Mouse (Mus musculus): ENCODE results near the gene Ppp5c.

The Ppp5c gene

DNA sequence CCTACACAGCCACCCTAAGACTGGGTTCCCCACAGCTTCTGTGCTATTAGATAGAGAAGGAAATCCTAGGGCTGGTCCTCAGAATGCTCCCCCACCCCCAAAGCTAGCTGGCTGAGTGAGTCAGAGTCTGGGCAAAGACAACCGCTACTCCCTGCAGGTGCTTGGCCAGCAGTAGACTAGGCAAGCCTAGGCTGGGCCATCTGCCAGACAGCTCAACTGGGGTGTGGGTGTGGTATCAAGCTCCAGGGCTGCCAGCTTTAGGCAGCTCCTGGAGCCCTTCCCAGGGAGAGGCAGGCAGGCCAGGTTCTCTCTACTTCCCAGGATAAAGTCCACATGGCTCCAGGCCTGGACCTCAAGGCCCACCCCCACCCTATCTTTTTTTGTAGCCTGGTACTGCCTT, 10.7 kb downstream of the Ppp5c start:
- DNase-seq (ENCODE audit: low read depth), result no peak

DNA sequence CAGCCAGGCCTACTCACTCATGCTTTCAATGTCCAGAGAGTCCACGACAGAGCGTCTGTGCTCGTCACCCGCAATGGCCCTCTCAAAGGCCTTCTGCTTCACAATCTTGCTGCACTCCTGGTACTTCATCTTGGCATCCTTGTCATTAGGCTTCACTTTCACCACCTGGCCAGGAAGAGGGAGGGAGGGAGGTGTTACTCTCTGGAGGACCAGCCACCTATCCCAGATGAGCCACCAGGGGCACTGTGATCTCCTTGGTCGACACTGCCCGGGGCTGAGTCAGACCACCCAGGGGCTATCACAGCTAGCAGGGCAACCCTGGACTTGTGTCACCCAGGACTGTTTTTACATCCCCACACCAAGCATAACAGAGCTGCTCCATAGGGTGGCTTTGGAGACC, 12.3 kb downstream of the Ppp5c start:
- no peak for DNase-seq (ENCODE audit: low read depth)

- DNase-seq (ENCODE audit: low read depth), result no peak
These were observed 15.7 kb downstream of the Ppp5c start for GRCm38 (mm10) chr7:17011909-17012590.

DNA sequence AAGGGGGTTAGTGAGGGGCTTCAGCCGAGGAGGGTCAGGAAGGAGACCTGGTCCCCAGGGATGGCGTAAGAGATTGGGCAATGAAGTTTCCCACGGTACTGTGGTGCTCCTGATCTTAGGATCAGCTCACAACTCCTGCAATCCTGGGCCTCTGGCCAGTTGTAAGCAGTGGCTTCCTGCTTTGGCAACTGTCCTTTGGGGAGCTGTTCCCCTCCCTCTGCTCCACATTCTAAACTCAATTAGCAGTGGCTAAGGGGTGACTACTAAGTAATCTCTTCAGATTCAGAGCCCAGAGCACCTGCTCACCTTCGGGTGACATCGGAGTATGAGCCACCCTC, 17.7 kb downstream of the Ppp5c start:
- DNase-seq (ENCODE audit: low read depth), result no peak

DNA sequence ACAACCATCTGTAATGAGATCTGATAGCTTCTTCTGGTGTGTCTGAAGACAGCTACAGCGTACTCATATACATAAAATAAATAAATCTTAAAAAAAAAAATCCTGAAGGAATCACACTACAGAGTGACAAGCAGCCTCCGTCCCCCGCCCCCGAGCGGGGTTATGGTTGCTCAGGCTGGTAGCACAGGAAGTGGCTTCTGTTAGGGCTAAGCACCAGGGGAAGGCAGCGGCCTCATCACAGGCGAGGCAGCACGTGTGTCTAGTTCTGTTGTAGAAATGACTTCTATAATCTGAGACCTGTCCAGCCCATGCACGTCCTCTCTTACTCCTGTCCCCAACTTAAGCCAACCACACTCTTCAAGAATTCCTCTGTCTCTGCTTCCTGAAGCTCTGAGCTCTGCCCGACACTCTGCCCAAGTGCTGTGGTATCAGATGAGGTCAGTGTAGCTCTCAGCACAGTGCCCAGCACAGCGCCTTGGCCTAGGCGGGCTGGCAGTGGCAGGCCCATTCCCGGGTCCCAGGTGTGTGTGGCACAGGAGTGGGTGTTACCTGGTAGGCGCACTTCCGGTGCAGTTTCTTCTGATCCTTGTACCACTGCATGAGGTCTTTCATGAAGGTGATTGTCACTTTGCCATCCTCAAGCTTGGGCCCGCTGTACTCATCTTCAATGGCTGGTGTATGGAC, 18.3 kb downstream of the Ppp5c start:
- DNase-seq (ENCODE audit: low read depth), result peak; percentile 61

DNA sequence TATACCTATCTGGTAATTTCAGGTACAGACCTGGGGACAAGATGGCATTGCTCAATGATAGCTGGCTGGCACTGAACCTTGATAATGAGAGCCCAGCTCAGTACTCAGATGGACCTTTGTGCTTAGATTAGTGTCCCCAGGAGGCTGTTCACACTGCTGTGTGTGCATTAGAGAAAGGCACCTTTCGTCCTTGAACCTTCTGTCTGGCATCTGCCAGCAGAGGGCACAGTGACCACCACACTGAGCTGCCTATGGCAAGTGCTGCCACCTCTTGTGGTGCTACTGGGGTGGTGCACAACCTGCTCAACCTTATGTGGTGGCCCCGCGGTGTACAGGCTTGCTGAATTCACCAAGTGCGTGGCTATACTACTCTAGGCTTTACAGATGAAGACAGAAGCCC, 20.4 kb downstream of the Ppp5c start:
- peak; percentile 66 for DNase-seq (ENCODE audit: low read depth)

GRCm38 (mm10) chr7:17004716-17005115, 23.0 kb downstream of the Ppp5c start:
- DNase-seq (ENCODE audit: low read depth), result no peak

DNA sequence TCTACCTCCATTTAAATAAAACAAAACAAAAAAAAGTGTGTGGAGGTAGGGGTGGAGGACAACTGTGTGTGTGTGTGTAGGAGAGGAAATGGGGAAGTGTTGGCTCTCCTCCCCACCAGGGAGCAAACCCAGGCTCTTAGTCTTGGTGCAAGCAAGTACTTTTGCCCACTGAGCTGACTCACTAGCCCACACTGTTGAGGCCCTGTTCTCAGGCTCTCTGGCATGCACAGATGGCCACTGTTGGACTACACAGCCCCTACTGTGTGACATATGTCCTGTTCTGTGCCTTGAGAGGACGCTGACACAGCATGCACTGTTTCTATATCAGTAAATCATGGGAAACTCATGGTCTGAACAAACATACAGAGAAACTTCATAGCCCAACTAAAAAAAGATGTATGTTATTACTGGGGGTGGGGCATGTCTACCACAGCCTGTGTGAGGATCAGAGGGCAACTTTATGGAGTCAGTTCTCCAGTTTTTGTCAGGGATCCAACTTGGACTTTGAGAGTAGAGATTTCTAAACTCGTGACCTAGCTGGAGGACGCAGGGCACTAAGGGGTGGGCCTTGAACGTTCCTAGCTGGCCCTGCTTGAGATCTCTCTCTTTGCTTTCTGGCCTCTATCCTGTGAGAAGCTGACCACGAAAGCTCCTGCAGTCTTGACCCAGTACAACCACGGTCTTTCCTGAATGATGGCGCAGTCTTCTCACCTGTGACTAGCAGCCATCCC, 24.3 kb downstream of the Ppp5c start:
- DNase-seq (ENCODE audit: low read depth), result no peak

- DNase-seq (ENCODE audit: low read depth), result peak; percentile 94
These were observed 25.1 kb downstream of the Ppp5c start for GRCm38 (mm10) chr7:17002375-17003195.

DNA sequence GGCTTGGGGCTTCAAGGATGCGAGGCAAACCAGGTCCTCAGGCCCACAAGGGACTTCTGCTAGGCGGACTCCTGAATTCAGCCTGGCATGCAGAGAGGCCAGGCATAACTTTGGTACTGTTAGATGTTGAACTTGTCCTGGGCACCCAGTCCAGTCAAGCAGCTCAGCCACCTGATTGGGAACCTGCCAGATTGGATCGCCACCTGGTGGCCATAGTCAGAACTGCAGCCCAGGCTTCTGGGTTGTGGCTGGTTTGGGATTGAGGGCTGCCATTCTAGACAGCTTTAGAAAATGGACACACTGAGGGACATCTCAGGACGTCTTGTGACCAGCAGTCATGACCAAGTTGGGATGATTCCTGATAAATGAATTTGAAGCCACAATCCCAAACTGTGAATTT, 28.1 kb downstream of the Ppp5c start:
- DNase-seq (ENCODE audit: low read depth), result peak; percentile 88

DNA sequence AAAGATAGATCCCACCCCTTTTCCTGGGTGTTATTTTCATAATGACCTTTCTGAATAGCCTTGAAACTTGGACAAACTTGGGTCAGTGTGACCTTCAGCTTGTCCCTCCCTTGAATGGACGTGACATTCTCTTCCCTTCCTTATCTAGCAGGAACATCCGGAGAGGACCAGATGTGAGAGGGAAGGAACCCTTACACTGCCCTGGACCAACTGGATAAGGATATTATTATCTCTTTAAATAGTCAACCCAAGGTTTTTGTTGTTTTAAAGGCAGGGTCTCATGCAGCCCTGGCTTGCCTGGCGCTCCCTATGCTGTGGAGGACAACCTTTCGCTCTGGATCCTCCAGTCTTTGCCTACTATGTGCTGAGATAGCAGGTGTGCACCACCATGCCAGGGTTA, 28.5 kb downstream of the Ppp5c start:
- DNase-seq (ENCODE audit: low read depth), result no peak

- DNase-seq (ENCODE audit: low read depth), result no peak
These were observed 32.4 kb downstream of the Ppp5c start for GRCm38 (mm10) chr7:16995345-16995744.

DNA sequence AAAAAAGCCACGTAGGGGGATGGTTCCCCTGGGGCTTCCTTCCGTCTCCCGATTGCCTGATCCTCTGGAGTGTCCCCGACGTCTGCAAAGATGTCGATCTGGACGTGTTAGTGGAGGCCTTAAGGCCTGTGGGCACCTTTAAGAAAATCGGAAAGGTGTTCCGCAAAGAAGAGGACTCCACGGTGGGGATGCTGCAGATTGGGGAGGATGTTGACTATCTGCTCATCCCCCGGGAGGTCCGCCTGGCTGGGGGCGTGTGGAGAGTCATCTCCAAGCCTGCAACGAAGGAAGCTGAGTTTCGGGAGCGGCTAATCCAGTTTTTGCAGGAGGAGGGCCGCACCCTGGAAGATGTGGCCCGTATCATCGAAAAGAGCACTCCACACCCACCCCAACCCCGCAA, 33.3 kb downstream of the Ppp5c start:
- no peak for DNase-seq (ENCODE audit: low read depth)

DNA sequence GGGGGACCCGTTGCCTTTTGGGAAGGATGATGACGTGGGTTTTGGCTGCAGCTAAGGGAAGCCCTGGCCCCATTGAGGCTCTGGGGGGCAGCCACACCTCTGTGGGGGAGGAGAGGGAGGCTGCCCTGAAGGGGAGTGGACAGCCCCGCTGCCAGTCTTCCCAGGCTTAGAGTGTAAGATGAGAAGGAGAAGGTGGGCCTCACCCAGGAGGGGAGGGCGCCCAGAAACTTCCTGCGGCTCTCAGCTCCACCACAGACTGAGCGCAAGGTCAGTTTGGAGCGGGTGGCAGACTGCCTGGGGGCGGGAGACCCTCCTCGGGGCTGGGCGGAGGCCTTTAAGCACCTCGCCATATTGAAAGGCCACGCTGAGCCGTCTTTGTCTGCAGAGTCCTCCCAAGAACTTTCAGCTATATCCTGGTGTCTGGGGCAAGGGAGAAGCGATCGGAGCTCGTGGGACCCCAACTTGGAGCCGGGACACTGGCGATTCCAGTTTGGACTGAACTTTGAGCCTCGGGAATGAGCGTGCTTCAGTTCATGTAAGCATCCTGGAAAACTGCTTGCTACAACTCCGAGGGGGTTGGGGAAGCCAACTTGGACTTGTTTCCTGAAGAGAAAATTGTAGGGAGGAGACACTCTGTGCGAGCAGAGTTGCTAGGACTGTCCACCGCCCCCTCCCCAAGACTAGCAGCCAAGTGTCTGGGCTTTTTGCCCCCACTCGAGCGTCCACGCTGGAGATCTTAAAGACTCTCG, 33.9 kb downstream of the Ppp5c start:
- no peak for DNase-seq (ENCODE audit: low read depth)

DNA sequence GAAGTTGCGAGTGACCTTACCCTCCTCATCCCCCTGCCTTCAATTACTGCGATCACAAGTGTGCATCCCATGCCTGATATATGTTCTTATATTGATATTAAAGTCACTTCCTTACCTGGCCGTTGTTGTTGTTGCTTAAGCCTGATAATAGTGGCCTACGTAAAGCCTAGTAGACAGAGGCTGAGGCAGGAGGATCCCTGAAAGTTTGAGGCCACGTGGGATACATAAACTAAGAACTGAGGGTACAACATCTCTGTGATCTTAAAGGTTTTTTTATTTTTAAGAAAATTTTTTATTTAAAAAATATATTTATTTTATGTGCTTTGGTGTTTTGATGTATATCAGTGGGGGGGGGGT, 35.3 kb downstream of the Ppp5c start, which contains the start of gene Ccdc8:
TSS of gene Ccdc8 (plus strand) at position 258 of the 357 bp plus-strand sequence.
- DNase-seq (ENCODE audit: low read depth), result no peak

- DNase-seq (ENCODE audit: low read depth), result no peak
These were observed 35.9 kb downstream of the Ppp5c start for GRCm38 (mm10) chr7:16991681-16992450.

DNA sequence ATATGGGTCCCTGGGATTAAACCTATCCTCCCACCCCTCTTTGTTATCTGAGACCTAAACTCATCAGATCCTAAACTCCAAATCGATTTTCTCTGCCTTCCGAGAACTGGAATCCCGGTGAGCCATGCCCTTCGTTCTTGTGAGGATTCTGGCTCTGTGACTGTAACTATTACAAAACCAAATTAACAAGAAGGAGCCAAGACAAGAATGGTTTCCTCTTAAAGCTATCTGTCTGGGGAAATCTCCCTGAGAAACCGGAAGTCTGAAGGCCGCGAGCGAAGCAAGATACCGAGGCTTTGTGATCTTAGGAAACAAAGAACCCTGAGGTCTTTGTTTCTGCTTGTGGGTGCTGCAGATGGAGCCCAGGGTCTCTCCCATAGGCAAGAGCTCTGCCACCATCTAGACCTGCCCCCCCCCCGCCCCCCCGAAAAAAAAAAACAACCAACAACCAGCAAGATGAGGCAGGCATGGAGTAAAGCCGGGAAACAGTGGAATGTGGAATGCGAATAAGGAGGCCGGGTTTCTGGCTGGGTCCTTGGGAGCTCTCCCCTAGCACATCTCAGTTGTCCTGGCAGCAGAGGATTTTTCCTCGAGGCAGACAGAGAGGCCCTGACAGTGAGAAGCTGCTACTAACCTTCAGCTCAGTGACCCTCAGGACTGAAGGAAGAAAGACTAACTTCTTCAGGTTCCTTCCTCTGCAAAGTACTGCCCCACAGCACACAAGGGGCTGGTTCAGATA, 37.5 kb downstream of the Ppp5c start:
- DNase-seq (ENCODE audit: low read depth), result peak; percentile 75

DNA sequence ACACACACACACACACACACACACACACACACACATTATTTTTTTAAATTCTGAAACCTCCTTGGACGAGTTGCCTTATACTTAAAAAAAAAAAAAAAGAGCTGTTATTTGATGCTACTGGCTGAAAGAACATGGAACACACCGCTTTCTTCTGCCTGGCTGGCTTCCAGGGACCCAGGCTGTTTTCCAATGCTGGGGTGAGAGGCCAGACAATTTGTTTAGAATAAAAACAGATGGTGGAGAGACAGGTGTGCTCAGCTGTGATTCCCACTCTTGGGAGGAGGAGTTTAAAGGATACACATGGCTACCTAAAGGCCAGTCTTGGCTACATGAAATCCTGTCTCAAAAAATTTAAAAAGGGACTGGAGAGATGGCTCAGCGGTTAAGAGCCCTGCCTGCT, 39.3 kb downstream of the Ppp5c start:
- no peak for DNase-seq (ENCODE audit: low read depth)

- DNase-seq (ENCODE audit: low read depth), result peak; percentile 17
These were observed 40.1 kb downstream of the Ppp5c start for GRCm38 (mm10) chr7:16987541-16988149.

All from induced T-regulatory cell, adult 2 months (primary cell).